Mouse (Mus musculus): Measurements from ENCODE around the gene Lrrc4c. TPM values are rescaled to one million over a fixed set of nuclear protein-coding genes. Genes with fewer than 3 reads are reported as not detected.

Lrrc4c gene
- polyA plus RNA-seq, 2 experiments, result 2.0 to 3.2 TPM

DNA sequence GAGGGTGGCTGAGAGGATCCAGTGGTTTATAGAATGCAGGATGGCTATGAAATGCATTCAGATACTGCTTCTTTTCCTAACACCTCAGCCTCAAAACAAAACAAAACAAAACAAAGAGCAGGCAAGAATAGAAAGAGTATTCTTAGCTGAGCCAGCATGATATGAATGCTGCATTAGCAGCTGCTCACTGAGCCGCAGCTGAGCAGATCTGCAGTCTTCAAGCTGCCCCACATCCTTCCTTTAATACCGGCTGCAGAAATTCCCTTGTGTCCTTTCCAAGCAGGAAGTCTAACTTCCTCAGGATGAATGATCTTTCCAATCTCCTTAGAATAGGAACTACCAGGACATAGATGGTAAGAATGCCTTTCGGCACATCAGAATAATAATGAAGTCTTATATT, 16.7 kb downstream of the Lrrc4c start:
- TF ChIP-seq POLR2A (IDR thresholded peaks at IDR 0.05; ENCODE audit: borderline replicate concordance, extremely low read depth, insufficient read depth, insufficient read length), result no peak

DNA sequence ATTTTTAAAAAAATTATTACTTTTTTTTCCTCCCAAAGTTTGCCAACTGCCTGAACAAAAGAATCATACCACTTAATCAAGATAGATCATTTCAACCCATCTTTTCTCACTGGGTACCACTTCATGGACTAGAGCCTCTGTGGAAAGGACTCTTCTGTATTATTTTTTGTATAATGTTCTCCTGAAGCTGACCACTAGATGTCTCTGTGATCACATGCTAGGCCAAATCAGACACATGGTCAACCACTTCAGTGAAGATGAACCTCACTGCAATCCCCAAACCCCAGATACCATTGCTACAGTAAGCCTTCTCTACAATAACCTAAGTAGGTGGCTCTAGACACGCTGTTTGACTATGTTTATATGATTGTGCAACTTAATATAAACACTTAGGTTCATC, 19.4 kb downstream of the Lrrc4c start:
- 62% methylated on average over 1 of the region's 1 CpGs for WGBS
- no peak for DNase-seq (ENCODE audit: low spot score)
- H3K27me3 ChIP-seq (ENCODE audit: control insufficient read depth, insufficient read depth, low read length), result no peaks in the 10 kb centered on the region

More for the DNA sequence above, 16.7 kb downstream of the Lrrc4c start:
- DNase-seq (ENCODE audit: low spot score) (no peak), ATAC-seq (ENCODE audit: low FRiP score, low read depth) (no peak)
- Histone ChIP-seq H3K27me3 (ENCODE audit: control insufficient read depth, insufficient read depth, low read length) (no peaks in the 10 kb centered on the region), H3K27ac (replicated peaks; ENCODE audit: low read depth, low read length) (no peak overlapping the region), H3K9ac (ENCODE audit: low read depth, low read length, severe bottlenecking) (no peak overlapping the region), H3K4me3 (replicated peaks; ENCODE audit: low read length) (no peak overlapping the region), H3K9me3 (ENCODE audit: control insufficient read depth, low read length) (no peaks in the 10 kb centered on the region), H3K4me2 (replicated peaks; ENCODE audit: low read depth, low read length, severe bottlenecking) (no peak overlapping the region), H3K36me3 (ENCODE audit: control insufficient read depth, insufficient read depth, low read length) (no peaks in the 10 kb centered on the region), H3K4me1 (ENCODE audit: control insufficient read depth, insufficient read depth, low read length) (no peaks in the 10 kb centered on the region)
- 66% methylated on average over 3 of the region's 3 CpGs for WGBS

DNA sequence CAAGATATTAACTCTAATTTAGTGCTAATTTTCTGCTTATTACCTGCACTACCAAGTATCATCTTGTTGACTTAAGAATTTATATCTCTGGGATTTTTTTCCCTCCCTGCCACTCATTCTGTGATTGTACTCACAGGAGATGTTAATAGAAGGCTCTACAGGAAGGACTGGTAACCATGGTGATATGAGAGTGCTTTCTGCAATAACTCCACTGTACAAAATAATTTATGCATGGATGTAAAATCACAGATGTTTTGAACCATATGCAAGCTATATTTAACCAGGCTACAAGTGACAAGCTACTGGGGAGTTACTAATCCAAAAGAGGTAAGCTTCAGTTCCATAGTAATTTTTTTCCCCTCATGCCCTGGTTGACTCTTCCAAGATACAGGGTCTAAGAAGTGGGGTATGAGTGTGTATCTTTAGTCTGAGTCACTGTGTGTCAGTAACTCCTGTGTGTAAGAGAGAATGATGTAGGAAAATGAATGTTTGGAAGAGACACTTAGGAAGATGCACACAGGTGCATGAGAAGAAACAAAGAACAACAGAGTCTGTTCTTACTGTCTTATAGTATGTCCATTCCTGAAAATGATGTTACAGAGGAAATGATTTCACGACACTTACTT, 83.3 kb downstream of the Lrrc4c start:
- WGBS, result 90% methylated on average over 1 of the region's 1 CpGs
- H3K9ac ChIP-seq (ENCODE audit: low read depth, low read length, severe bottlenecking), result no peak overlapping the region
- DNase-seq (ENCODE audit: low spot score), result no peak
- no peak for TF ChIP-seq POLR2A (IDR thresholded peaks at IDR 0.05; ENCODE audit: borderline replicate concordance, extremely low read depth, insufficient read depth, insufficient read length)
- H3K4me2 ChIP-seq (replicated peaks; ENCODE audit: low read depth, low read length, severe bottlenecking), result no peak overlapping the region
- no peak for ATAC-seq (ENCODE audit: low FRiP score, low read depth)
- no peaks in the 10 kb centered on the region for H3K36me3 ChIP-seq (ENCODE audit: control insufficient read depth, insufficient read depth, low read length)
- H3K9me3 ChIP-seq (ENCODE audit: control insufficient read depth, low read length), result no peaks in the 10 kb centered on the region
- no peaks in the 10 kb centered on the region for H3K4me1 ChIP-seq (ENCODE audit: control insufficient read depth, insufficient read depth, low read length)
- no peak overlapping the region for H3K27ac ChIP-seq (replicated peaks; ENCODE audit: low read depth, low read length)
- H3K27me3 ChIP-seq (ENCODE audit: control insufficient read depth, insufficient read depth, low read length), result no peaks in the 10 kb centered on the region
- H3K4me3 ChIP-seq (replicated peaks; ENCODE audit: low read length), result no peak overlapping the region

More for the DNA sequence above, 19.4 kb downstream of the Lrrc4c start:
- no peaks in the 10 kb centered on the region for H3K36me3 ChIP-seq (ENCODE audit: control insufficient read depth, insufficient read depth, low read length)
- no peak overlapping the region for H3K4me3 ChIP-seq (replicated peaks; ENCODE audit: low read length)
- ATAC-seq (ENCODE audit: low FRiP score, low read depth), result no peak
- no peak overlapping the region for H3K27ac ChIP-seq (replicated peaks; ENCODE audit: low read depth, low read length)
- H3K4me2 ChIP-seq (replicated peaks; ENCODE audit: low read depth, low read length, severe bottlenecking), result no peak overlapping the region
- TF ChIP-seq POLR2A (IDR thresholded peaks at IDR 0.05; ENCODE audit: borderline replicate concordance, extremely low read depth, insufficient read depth, insufficient read length), result no peak
- no peaks in the 10 kb centered on the region for H3K9me3 ChIP-seq (ENCODE audit: control insufficient read depth, low read length)
- H3K9ac ChIP-seq (ENCODE audit: low read depth, low read length, severe bottlenecking), result no peak overlapping the region
- H3K4me1 ChIP-seq (ENCODE audit: control insufficient read depth, insufficient read depth, low read length), result no peaks in the 10 kb centered on the region

DNA sequence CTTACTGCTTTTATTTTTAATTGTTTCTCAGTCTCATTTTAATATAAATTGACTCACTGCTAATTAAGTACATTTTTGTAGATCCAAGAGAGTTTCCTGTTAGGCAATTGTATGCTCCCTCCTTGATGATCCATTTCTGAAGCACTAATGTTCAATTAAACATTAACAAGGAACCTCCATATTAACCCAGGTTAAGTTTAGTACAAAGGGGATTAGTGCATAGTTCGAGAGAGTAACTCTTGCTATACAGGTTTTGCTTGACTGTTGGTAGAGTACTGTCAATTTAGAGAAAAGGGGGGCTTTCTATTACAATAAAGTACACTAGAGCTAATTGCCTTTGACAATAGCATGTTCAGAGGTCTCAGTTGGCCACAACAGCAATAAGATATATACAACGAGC, 84.5 kb downstream of the Lrrc4c start:
- no peaks in the 10 kb centered on the region for H3K27me3 ChIP-seq (ENCODE audit: control insufficient read depth, insufficient read depth, low read length)
- ATAC-seq (ENCODE audit: low FRiP score, low read depth) (no peak), DNase-seq (ENCODE audit: low spot score) (no peak)
- no peaks in the 10 kb centered on the region for H3K4me1 ChIP-seq (ENCODE audit: control insufficient read depth, insufficient read depth, low read length)
- no peak overlapping the region for H3K4me3 ChIP-seq (replicated peaks; ENCODE audit: low read length)
- H3K27ac ChIP-seq (replicated peaks; ENCODE audit: low read depth, low read length), result no peak overlapping the region
- no peak for TF ChIP-seq POLR2A (IDR thresholded peaks at IDR 0.05; ENCODE audit: borderline replicate concordance, extremely low read depth, insufficient read depth, insufficient read length)
- no peak overlapping the region for H3K4me2 ChIP-seq (replicated peaks; ENCODE audit: low read depth, low read length, severe bottlenecking)
- H3K36me3 ChIP-seq (ENCODE audit: control insufficient read depth, insufficient read depth, low read length), result no peaks in the 10 kb centered on the region
- WGBS, result 53% methylated on average over 2 of the region's 2 CpGs
- H3K9me3 ChIP-seq (ENCODE audit: control insufficient read depth, low read length), result no peaks in the 10 kb centered on the region
- no peak overlapping the region for H3K9ac ChIP-seq (ENCODE audit: low read depth, low read length, severe bottlenecking)

DNA sequence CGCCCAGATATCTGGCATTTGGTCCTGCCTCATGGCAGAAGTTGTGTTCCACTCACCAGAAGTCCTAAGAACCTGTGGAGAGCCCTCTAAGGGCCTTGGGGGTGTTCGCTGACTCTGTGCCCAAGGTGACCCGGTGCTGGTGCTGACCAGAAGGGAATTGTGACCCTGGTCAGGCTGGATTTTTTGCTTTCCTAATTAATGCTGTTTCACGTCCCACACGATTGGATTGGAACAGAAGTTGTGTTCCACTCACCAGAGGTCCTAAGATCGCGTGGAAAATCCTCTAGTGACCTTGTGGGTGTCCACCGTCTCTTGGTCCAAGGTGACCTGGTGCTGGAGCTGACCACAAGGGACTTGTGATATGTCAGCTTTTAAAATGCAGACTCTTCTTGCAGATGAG, 88.9 kb downstream of the Lrrc4c start:
- Histone ChIP-seq H3K9me3 (ENCODE audit: control insufficient read depth, low read length) (no peaks in the 10 kb centered on the region), H3K27me3 (ENCODE audit: control insufficient read depth, insufficient read depth, low read length) (no peaks in the 10 kb centered on the region), H3K4me2 (replicated peaks; ENCODE audit: low read depth, low read length, severe bottlenecking) (no peak overlapping the region), H3K36me3 (ENCODE audit: control insufficient read depth, insufficient read depth, low read length) (no peaks in the 10 kb centered on the region), H3K4me1 (ENCODE audit: control insufficient read depth, insufficient read depth, low read length) (no peaks in the 10 kb centered on the region), H3K9ac (ENCODE audit: low read depth, low read length, severe bottlenecking) (no peak overlapping the region), H3K27ac (replicated peaks; ENCODE audit: low read depth, low read length) (no peak overlapping the region), H3K4me3 (replicated peaks; ENCODE audit: low read length) (no peak overlapping the region)
- no peak for ATAC-seq (ENCODE audit: low FRiP score, low read depth)
- 82% methylated on average over 8 of the region's 8 CpGs for WGBS
- TF ChIP-seq POLR2A (IDR thresholded peaks at IDR 0.05; ENCODE audit: borderline replicate concordance, extremely low read depth, insufficient read depth, insufficient read length), result no peak
- DNase-seq (ENCODE audit: low spot score), result no peak
